Mouse (Mus musculus) bone marrow macrophage, adult 2 months (primary cell): ENCODE data around the gene Mfsd5. TPM values are rescaled to one million over a fixed set of nuclear protein-coding genes. Genes with fewer than 3 reads are reported as not detected.

ENCODE experiments used
- H3K27ac ChIP-seq: 2 replicates; pipeline ENCODE4 v1.5.1; 2012; ENCODE audit warnings: low read depth, low read length; ENCODE audit not compliant: insufficient read depth
- H3K4me1 ChIP-seq: 2 replicates; pipeline ENCODE4 v1.6.1; 2012; ENCODE audit warnings: low read length; ENCODE audit not compliant: control insufficient read depth, insufficient read depth
- H3K4me3 ChIP-seq: 2 replicates; pipeline ENCODE4 v1.5.1; 2012; ENCODE audit warnings: mild to moderate bottlenecking, low read length, moderate library complexity; ENCODE audit not compliant: insufficient read depth
- CTCF ChIP-seq: IDR thresholded peaks from 2 replicates; pipeline ENCODE4 v1.5.1; 2012; ENCODE audit warnings: low read depth, mild to moderate bottlenecking, low read length, moderate library complexity
- POLR2A ChIP-seq: IDR thresholded peaks from 2 replicates; pipeline ENCODE4 v1.6.1; 2012; ENCODE audit warnings: mild to moderate bottlenecking, low read depth, low read length, borderline replicate concordance
- polyA plus RNA-seq: library from polyadenylated mRNA; stranded (reverse); fragments of >200 nt; gene quantifications from 2 replicates; pipeline ENCODE4 v1.2.4, GENCODE M21; 2012; ENCODE audit not compliant: missing spikeins, insufficient read depth, insufficient read length

Mfsd5 gene
- polyA plus RNA-seq, 1 experiment = 78.4 TPM

GRCm38 (mm10) chr15:102311489-102311888 is 32.2 kb downstream of the Mfsd5 start:
- TF ChIP-seq CTCF = no peak
- TF ChIP-seq POLR2A = no peak
- peak overlapping the region; percentile 29 for H3K27ac ChIP-seq
- no peak overlapping the region for H3K4me3 ChIP-seq
- H3K4me1 ChIP-seq = peaks cover 34% of the 10 kb centered on the region

GRCm38 (mm10) chr15:102315292-102315691 is 36.0 kb downstream of the Mfsd5 start:
- Histone ChIP-seq H3K27ac (peak overlapping the region; percentile 54), H3K4me3 (no peak overlapping the region), H3K4me1 (peaks cover 34% of the 10 kb centered on the region)
- TF ChIP-seq POLR2A (no peak), CTCF (no peak)

- Histone ChIP-seq H3K4me1 (peaks cover 26% of the 10 kb centered on the region), H3K4me3 (no peak overlapping the region), H3K27ac (peak overlapping the region; percentile 54)
- no peak for TF ChIP-seq POLR2A
- TF ChIP-seq CTCF = peak; percentile 57; the same call in 1 of the 2 replicates
These were observed 37.0 kb downstream of the Mfsd5 start for GRCm38 (mm10) chr15:102316263-102316662.

- H3K27ac ChIP-seq = no peak overlapping the region
- TF ChIP-seq CTCF = no peak
- TF ChIP-seq POLR2A = no peak
- H3K4me3 ChIP-seq = 0 out of 2 replicates have a peak overlapping the region, but pooled peaks have one; percentile 13
- H3K4me1 ChIP-seq = peaks cover 6% of the 10 kb centered on the region
These were observed 45.6 kb downstream of the Mfsd5 start for GRCm38 (mm10) chr15:102324654-102325473.

- peak within 1 kb of the TSS; percentile 69 for H3K27ac ChIP-seq
- H3K4me3 ChIP-seq = peak within 1 kb of the TSS; percentile 70
- peaks cover 6% of the 10 kb centered on the region for H3K4me1 ChIP-seq
- no peak for TF ChIP-seq CTCF
- TF ChIP-seq POLR2A = 0 out of 2 replicates have a peak, but pooled peaks have one; percentile 27
These were observed 46.8 kb downstream of the Mfsd5 start, which contains the start of gene Pfdn5 for GRCm38 (mm10) chr15:102326022-102326576. Gene Pfdn5 (plus strand): TSS chr15:102326116.

- Histone ChIP-seq H3K27ac (no peak overlapping the region), H3K4me1 (peaks cover 6% of the 10 kb centered on the region), H3K4me3 (peak overlapping the region; percentile 70)
- no peak for TF ChIP-seq CTCF
- no peak for TF ChIP-seq POLR2A
These were observed 47.6 kb downstream of the Mfsd5 start for GRCm38 (mm10) chr15:102326892-102327291.

Other genes starting within 250 kb of the Mfsd5 start
- 188 and 222 TPM in 2 replicates for gene Eif4b, start 205.7 kb upstream of the Mfsd5 start, polyA plus RNA-seq
- gene Tns2, start 179.0 kb upstream of the Mfsd5 start, polyA plus RNA-seq = 1.4 and 2.1 TPM in 2 replicates
- 20.8 and 21.4 TPM in 2 replicates for gene Spryd3, start 143.2 kb upstream of the Mfsd5 start, polyA plus RNA-seq
- not detected in 2 replicates for gene Igfbp6, start 135.1 kb upstream of the Mfsd5 start, polyA plus RNA-seq
- gene Soat2, start 128.9 kb upstream of the Mfsd5 start, polyA plus RNA-seq = 0.50 TPM in 1 of 2 replicates, not detected in the other
- 71.6 and 79.5 TPM in 2 replicates for gene Zfp740, start 76.2 kb upstream of the Mfsd5 start, polyA plus RNA-seq
- gene Csad, start 74.7 kb upstream of the Mfsd5 start, polyA plus RNA-seq = 60.4 and 60.5 TPM in 2 replicates
- gene Itgb7, start 47.5 kb upstream of the Mfsd5 start, polyA plus RNA-seq = 32.3 and 35.8 TPM in 2 replicates
- 29.8 and 30.4 TPM in 2 replicates for gene Rarg, start 21.9 kb upstream of the Mfsd5 start, polyA plus RNA-seq
- not detected in 2 replicates for gene Gm9918, start 8.9 kb upstream of the Mfsd5 start, polyA plus RNA-seq
- 15.6 and 17.9 TPM in 2 replicates for gene Espl1, start 16.8 kb downstream of the Mfsd5 start, polyA plus RNA-seq
- gene Pfdn5, start 46.7 kb downstream of the Mfsd5 start, polyA plus RNA-seq = 542 and 550 TPM in 2 replicates
- gene Myg1, start 52.3 kb downstream of the Mfsd5 start, polyA plus RNA-seq = 41.5 and 46.2 TPM in 2 replicates
- 35.7 and 39.7 TPM in 2 replicates for gene Aaas, start 71.3 kb downstream of the Mfsd5 start, polyA plus RNA-seq
- gene Sp7, start 87.7 kb downstream of the Mfsd5 start, polyA plus RNA-seq = 0.25 TPM in 1 of 2 replicates, not detected in the other
- gene Sp1, start 126.7 kb downstream of the Mfsd5 start, polyA plus RNA-seq = 43.8 and 47.0 TPM in 2 replicates
- gene Amhr2, start 165.9 kb downstream of the Mfsd5 start, polyA plus RNA-seq = not detected in 2 replicates
- 372 and 379 TPM in 2 replicates for gene Prr13, start 179.6 kb downstream of the Mfsd5 start, polyA plus RNA-seq
- 724 and 763 TPM in 2 replicates for gene Pcbp2, start 191.1 kb downstream of the Mfsd5 start, polyA plus RNA-seq
- gene Gm10337, start 224.3 kb downstream of the Mfsd5 start, polyA plus RNA-seq = not detected in 2 replicates
- 17.4 and 17.5 TPM in 2 replicates for gene Map3k12, start 237.6 kb downstream of the Mfsd5 start, polyA plus RNA-seq
- 24.9 and 33.9 TPM in 2 replicates for gene Tarbp2, start 238.7 kb downstream of the Mfsd5 start, polyA plus RNA-seq
- gene Npff, start 245.5 kb downstream of the Mfsd5 start, polyA plus RNA-seq = 7.3 and 9.1 TPM in 2 replicates